Mouse (Mus musculus): ENCODE measurements around the gene Fam102a.

DNA sequence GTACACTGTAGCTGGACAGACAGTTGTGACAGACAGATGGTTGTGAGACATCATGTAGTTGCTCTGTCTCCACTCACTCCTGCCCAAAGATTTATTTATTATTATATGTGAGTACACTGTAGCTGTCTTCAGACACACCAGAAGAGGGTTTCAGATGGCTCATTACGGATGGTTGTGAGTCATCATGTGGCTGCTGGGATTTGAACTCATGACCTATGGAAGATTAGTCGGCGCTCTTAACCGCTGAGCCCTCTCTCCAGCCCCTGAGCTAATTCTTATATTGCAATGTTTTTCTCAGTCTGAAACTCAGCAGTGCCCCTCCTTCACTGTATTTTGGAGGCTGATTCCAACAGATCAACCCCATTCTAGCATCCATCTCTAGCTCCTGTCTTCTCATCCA is 49.4 kb upstream of the Fam102a start:
- TF ChIP-seq CTCF (conservative IDR thresholded peaks at IDR 0.05 in 1 of 2, IDR thresholded peaks at IDR 0.05 in 1 of 2; ENCODE audit: low read depth in 2 of 2, low read length in 2 of 2) (no peak), EP300 (IDR thresholded peaks at IDR 0.05; ENCODE audit: low read length) (no peak), POLR2A (IDR thresholded peaks at IDR 0.05; ENCODE audit: low read depth, low read length) (no peak), ZC3H11A (IDR thresholded peaks at IDR 0.05; ENCODE audit: low read depth, low read length) (no peak), ELF1 (IDR thresholded peaks at IDR 0.05; ENCODE audit: low read depth, low read length) (no peak), PAX5 (IDR thresholded peaks at IDR 0.05; ENCODE audit: low read length) (no peak)

Measured in CH12.LX (cell line).